Mouse (Mus musculus): ENCODE data around the gene Cd82. TPM values are rescaled to one million over a fixed set of nuclear protein-coding genes. Genes with fewer than 3 reads are reported as not detected.

The Cd82 gene
- polyA plus RNA-seq, 1 experiment from 2014 or later, result 5.1 TPM

DNA sequence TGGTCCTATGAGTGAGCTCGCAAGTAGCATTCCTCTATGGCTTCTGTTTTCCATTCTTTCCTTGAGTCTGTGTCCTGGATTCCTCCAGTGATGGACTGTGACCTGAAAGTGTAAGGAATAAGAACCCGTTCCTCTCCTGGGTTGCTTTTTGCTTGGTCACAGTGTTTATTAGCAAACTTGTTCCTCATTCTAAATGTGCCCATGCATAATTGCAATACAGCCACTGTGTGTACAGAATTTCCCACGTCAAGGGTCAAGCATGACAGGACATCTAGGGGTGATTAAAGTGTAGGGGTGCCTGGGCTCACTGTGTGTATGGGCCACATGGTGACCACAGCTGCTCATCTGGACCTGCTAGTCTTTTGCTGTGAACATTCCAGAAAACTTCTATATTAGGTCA, 28.0 kb downstream of the Cd82 start:
- 88% methylated on average over 3 of the region's 3 CpGs for WGBS
- no peak overlapping the region for H3K4me3 ChIP-seq
- no peak for DNase-seq (ENCODE audit: low spot score)
- H3K9me3 ChIP-seq (replicated peaks), result no peaks in the 10 kb centered on the region
- no peaks in the 10 kb centered on the region; the same call in 1 of the 2 replicates for H3K27me3 ChIP-seq (ENCODE audit: low read depth, poor library complexity, severe bottlenecking)
- H3K27ac ChIP-seq (replicated peaks), result no peak overlapping the region
- H3K4me1 ChIP-seq, result peaks cover 44% of the 10 kb centered on the region
- H3K36me3 ChIP-seq, result no peaks in the 10 kb centered on the region

DNA sequence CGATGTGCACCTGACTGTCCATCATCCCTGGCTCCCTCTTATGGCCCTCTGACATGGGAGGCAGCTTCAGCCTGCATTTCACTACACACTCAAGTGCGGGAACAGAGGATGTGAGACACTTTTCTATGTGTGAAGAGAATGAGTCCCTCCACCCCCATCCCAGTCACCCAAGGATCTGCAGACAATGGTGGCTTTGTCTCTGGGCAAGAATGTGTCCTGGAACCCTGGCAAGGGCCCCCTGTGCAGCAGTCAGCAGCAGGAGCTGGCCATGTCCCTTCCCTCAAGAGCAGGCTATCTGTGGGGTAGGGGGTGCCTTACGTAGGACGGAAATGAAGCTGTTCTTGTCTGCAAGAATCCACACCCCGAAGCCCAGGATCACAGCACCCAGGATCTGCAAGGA, 29.4 kb downstream of the Cd82 start:
- peak overlapping the region; percentile 63 for H3K27ac ChIP-seq (replicated peaks)
- H3K27me3 ChIP-seq (ENCODE audit: low read depth, poor library complexity, severe bottlenecking), result no peaks in the 10 kb centered on the region; the same call in 1 of the 2 replicates
- H3K4me3 ChIP-seq, result no peak overlapping the region
- peaks cover 35% of the 10 kb centered on the region for H3K4me1 ChIP-seq
- WGBS, result 80% methylated on average over 5 of the region's 5 CpGs
- H3K36me3 ChIP-seq, result no peaks in the 10 kb centered on the region
- no peaks in the 10 kb centered on the region for H3K9me3 ChIP-seq (replicated peaks)
- DNase-seq (ENCODE audit: low spot score), result no peak

DNA sequence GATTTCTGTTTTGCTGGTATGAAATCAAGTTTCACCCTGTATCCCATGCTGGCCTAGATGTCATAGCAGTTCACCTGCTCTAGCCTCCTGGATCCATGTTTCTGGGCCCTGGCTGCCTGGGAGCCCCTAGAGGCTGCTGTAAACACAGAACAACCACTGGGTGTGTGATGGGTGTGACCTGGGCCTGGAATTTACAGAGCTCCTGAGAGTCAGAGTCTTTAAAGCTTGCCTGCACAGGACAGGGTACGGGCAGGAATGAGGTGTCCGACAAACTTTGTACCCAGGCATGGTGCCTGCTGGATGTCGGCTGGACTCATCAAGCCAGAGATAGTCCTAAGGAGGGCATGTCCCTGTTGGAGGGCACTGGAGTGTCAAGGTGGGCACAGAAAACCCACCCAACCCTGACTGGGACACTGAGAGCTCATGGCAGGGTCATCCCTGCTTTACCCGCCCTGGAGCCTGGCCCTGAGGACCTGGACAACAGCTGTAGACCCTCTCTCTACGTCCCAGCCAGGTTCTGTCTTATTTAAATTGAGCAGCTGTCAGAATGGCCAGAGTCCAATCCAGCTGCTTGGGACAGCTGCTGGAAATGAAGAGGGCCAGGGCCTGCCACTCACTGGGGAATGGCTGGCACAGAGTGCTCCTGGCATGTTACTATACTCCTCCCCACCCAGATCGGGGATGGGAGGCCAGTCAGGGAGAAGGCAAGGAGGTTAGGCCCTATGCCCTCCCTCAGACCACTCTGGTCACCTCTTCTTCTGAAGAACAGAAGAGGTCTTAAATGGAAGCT, 30.1 kb downstream of the Cd82 start:
- H3K27ac ChIP-seq (replicated peaks), result peak overlapping the region; percentile 63
- H3K9me3 ChIP-seq (replicated peaks), result no peaks in the 10 kb centered on the region
- no peaks in the 10 kb centered on the region for H3K36me3 ChIP-seq
- H3K27me3 ChIP-seq (ENCODE audit: low read depth, poor library complexity, severe bottlenecking), result no peaks in the 10 kb centered on the region; the same call in 1 of the 2 replicates
- no peak overlapping the region for H3K4me3 ChIP-seq
- 89% methylated on average over 6 of the region's 6 CpGs for WGBS
- H3K4me1 ChIP-seq, result peaks cover 41% of the 10 kb centered on the region
- DNase-seq (ENCODE audit: low spot score), result no peak

- Histone ChIP-seq H3K4me1 (peaks cover 43% of the 10 kb centered on the region), H3K4me3 (no peak overlapping the region), H3K27me3 (ENCODE audit: low read depth, poor library complexity, severe bottlenecking) (peaks cover 4% of the 10 kb centered on the region), H3K9me3 (replicated peaks) (no peaks in the 10 kb centered on the region), H3K27ac (replicated peaks) (peak overlapping the region; percentile 64), H3K36me3 (no peaks in the 10 kb centered on the region)
- no peak for DNase-seq (ENCODE audit: low spot score)
- 67% methylated on average over 5 of the region's 5 CpGs for WGBS
Measured at GRCm38 (mm10) chr2:93431575-93432325, 31.2 kb downstream of the Cd82 start.

- no peaks in the 10 kb centered on the region for H3K36me3 ChIP-seq
- peak overlapping the region; percentile 64 for H3K27ac ChIP-seq (replicated peaks)
- no peak overlapping the region for H3K4me3 ChIP-seq
- no peak for DNase-seq (ENCODE audit: low spot score)
- 80% methylated on average over 5 of the region's 5 CpGs for WGBS
- H3K9me3 ChIP-seq (replicated peaks), result no peaks in the 10 kb centered on the region
- peaks cover 5% of the 10 kb centered on the region for H3K27me3 ChIP-seq (ENCODE audit: low read depth, poor library complexity, severe bottlenecking)
- peaks cover 49% of the 10 kb centered on the region for H3K4me1 ChIP-seq
Measured at GRCm38 (mm10) chr2:93430993-93431392, 31.9 kb downstream of the Cd82 start.

- no peaks in the 10 kb centered on the region for H3K9me3 ChIP-seq (replicated peaks)
Measured at GRCm38 (mm10) chr2:93428004-93428531, 34.9 kb downstream of the Cd82 start.

DNA sequence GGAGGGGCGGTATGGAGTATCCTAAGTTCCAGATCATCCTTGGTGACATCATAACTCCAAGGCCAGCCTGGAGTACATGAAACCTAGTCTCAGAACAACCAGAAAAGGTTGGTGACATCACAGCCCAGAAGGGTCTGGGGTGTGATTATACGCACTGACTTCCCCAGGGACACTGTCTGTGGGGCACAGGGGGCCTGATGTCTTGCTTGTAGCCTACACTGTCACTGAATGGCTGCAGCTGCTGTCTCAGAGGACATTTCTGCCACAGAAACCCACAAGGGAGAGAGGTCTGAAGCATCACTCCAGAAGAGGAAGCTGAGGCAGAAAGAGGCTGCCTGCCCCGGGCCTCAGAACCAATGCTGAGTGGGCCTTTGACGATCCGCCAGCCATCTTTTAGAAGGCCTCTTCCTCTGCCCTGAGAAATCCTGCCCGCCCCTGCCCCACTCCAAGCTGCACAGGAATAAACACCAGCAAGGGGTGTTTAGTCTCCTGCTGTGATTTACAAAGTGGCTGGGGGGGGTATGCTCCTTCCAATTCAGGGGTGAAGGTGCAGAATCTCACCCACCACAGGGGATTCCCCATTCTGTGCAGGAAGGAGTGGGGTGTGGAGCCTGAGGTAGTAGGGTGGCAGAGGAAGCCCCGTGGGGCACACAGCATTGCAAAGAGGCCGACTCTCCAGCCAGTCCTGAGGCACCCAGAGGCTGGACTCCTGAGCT, 35.8 kb downstream of the Cd82 start:
- 69% methylated on average over 8 of the region's 8 CpGs for WGBS
- no peak overlapping the region for H3K4me3 ChIP-seq
- no peaks in the 10 kb centered on the region for H3K36me3 ChIP-seq
- no peak for DNase-seq (ENCODE audit: low spot score)
- peaks cover 48% of the 10 kb centered on the region for H3K4me1 ChIP-seq
- peaks cover 16% of the 10 kb centered on the region for H3K27me3 ChIP-seq (ENCODE audit: low read depth, poor library complexity, severe bottlenecking)
- H3K27ac ChIP-seq (replicated peaks), result peak overlapping the region; percentile 52; the same call in 1 of the 2 replicates
- no peaks in the 10 kb centered on the region for H3K9me3 ChIP-seq (replicated peaks)

More at GRCm38 (mm10) chr2:93428004-93428531, 34.9 kb downstream of the Cd82 start:
- 63% methylated on average over 11 of the region's 11 CpGs for WGBS
- Histone ChIP-seq H3K27me3 (ENCODE audit: low read depth, poor library complexity, severe bottlenecking) (peaks cover 9% of the 10 kb centered on the region), H3K4me1 (peaks cover 48% of the 10 kb centered on the region), H3K4me3 (no peak overlapping the region), H3K36me3 (no peaks in the 10 kb centered on the region), H3K27ac (replicated peaks) (no peak overlapping the region)
- no peak for DNase-seq (ENCODE audit: low spot score)

- 47% methylated on average over 4 of the region's 4 CpGs for WGBS
- H3K4me1 ChIP-seq, result peaks cover 38% of the 10 kb centered on the region
- H3K27ac ChIP-seq (replicated peaks), result no peak overlapping the region; the same call in 1 of the 2 replicates
- peaks cover 18% of the 10 kb centered on the region for H3K27me3 ChIP-seq (ENCODE audit: low read depth, poor library complexity, severe bottlenecking)
- no peaks in the 10 kb centered on the region for H3K9me3 ChIP-seq (replicated peaks)
- H3K36me3 ChIP-seq, result no peaks in the 10 kb centered on the region
- H3K4me3 ChIP-seq, result no peak overlapping the region
- DNase-seq (ENCODE audit: low spot score), result no peak
Measured at GRCm38 (mm10) chr2:93425810-93426209, 37.1 kb downstream of the Cd82 start.

DNA sequence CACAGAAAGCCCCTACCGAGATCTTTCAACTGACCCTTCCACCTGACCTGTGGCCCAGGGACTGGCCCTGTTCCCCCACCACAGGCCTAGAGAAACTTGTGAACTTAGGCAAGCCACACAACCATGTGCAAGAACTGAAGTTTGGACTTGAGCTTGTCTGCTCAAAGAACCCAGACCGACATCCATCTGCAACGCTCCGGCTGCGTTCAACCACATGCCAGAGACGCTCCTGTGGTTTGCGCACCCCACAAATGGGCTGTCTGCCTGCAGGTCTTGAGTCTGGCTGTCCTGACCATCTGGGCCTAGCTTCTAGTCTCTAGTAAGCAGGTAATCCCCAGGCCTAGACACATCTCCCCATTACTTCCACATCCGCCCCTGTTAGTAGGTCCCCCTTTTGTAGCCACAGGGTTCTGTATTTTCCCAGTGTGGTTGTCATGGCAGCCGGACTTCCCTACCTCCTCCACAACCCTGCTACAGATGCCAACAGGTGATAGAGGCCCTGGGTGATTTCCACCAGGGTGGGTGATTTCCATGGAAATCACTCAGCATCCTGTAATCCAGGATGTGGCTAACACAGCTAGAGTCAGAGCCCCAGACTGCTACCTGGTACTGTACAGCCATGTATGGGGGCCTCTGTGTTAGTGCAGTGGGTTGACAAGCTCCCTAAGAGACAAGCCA, 38.5 kb downstream of the Cd82 start:
- no peak for DNase-seq (ENCODE audit: low spot score)
- WGBS, result 96% methylated on average over 9 of the region's 9 CpGs
- Histone ChIP-seq H3K27ac (replicated peaks) (no peak overlapping the region; the same call in 1 of the 2 replicates), H3K36me3 (no peaks in the 10 kb centered on the region), H3K9me3 (replicated peaks) (no peaks in the 10 kb centered on the region), H3K27me3 (ENCODE audit: low read depth, poor library complexity, severe bottlenecking) (peaks cover 32% of the 10 kb centered on the region), H3K4me1 (peaks cover 28% of the 10 kb centered on the region), H3K4me3 (no peak overlapping the region)

GRCm38 (mm10) chr2:93421320-93421719, 41.6 kb downstream of the Cd82 start:
- no peak overlapping the region for H3K27ac ChIP-seq (replicated peaks)
- H3K9me3 ChIP-seq (replicated peaks), result no peaks in the 10 kb centered on the region
- peak; percentile 79 for DNase-seq (ENCODE audit: low spot score)
- peaks cover 24% of the 10 kb centered on the region for H3K4me1 ChIP-seq
- no peaks in the 10 kb centered on the region for H3K36me3 ChIP-seq
- H3K27me3 ChIP-seq (ENCODE audit: low read depth, poor library complexity, severe bottlenecking), result peaks cover 43% of the 10 kb centered on the region
- WGBS, result 28% methylated on average over 7 of the region's 7 CpGs
- H3K4me3 ChIP-seq, result no peak overlapping the region

DNA sequence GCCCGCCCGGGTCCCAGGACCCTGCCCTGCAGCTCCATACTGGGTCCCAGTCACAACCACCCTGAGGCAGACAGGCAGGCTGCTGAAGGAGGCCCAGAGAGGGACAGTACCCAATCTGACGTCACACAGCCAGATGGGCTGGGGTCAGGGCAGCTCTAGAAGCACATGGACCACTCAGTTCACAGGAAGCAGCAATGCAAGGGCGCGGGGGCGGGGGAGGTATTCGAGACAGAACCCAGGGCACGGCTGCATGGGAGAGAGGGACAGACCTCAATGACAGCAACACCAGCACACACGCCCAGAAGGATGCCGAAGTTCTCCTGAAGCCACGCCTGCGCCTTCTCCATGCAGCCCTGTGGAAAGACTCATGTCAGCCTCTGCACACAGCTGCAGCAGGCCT, 43.0 kb downstream of the Cd82 start:
- no peak for DNase-seq (ENCODE audit: low spot score)
- H3K27ac ChIP-seq (replicated peaks), result 0 out of 2 replicates have a peak overlapping the region, but pooled peaks have one; percentile 13
- no peaks in the 10 kb centered on the region for H3K9me3 ChIP-seq (replicated peaks)
- H3K4me1 ChIP-seq, result peaks cover 13% of the 10 kb centered on the region
- H3K36me3 ChIP-seq, result no peaks in the 10 kb centered on the region
- WGBS, result 84% methylated on average over 12 of the region's 12 CpGs
- peaks cover 46% of the 10 kb centered on the region for H3K27me3 ChIP-seq (ENCODE audit: low read depth, poor library complexity, severe bottlenecking)
- no peak overlapping the region for H3K4me3 ChIP-seq

- H3K27ac ChIP-seq (replicated peaks), result peak overlapping the region; percentile 59
- peaks cover 19% of the 10 kb centered on the region for H3K4me1 ChIP-seq
- no peaks in the 10 kb centered on the region for H3K36me3 ChIP-seq
- DNase-seq (ENCODE audit: low spot score), result peak; percentile 83
- no peaks in the 10 kb centered on the region for H3K9me3 ChIP-seq (replicated peaks)
- peaks cover 50% of the 10 kb centered on the region for H3K27me3 ChIP-seq (ENCODE audit: low read depth, poor library complexity, severe bottlenecking)
- H3K4me3 ChIP-seq, result no peak overlapping the region
- WGBS, result 12% methylated on average over 8 of the region's 8 CpGs
Measured at GRCm38 (mm10) chr2:93418396-93418795, 44.5 kb downstream of the Cd82 start.

All from midbrain, embryonic 10.5 days (tissue).